Mouse (Mus musculus): ENCODE results near the gene Baiap2l1. TPM values are rescaled to one million over a fixed set of nuclear protein-coding genes. Genes with fewer than 3 reads are reported as not detected.
A peak's percentile ranks its signal among the peaks of the same experiment; 100 is the strongest.

Gene Baiap2l1
- total and polyA plus RNA-seq, 2 experiments from 2014 or later = 0.63 to 1.9 TPM

DNA sequence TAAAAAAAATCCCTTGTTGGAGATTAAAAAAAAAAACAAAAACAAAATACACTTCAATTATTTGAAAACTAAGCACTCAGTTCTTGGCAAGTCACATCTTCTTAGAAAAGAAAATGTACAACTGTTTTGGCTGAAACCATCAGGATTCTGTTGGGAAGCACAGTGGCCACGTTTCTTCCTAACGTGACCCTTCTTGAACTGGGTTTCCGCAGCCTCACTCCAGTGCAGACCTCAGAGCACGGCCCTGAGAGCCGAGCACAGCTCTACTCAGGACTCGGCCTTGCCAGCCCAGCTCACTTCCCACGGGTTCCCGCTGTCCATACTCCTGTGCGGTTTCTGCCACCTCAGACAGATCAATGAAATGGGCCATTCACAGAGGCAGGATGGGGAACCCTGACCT, 69.5 kb downstream of the Baiap2l1 start:
- ATAC-seq = no peak
- no peak for DNase-seq (ENCODE audit: low spot score)

DNA sequence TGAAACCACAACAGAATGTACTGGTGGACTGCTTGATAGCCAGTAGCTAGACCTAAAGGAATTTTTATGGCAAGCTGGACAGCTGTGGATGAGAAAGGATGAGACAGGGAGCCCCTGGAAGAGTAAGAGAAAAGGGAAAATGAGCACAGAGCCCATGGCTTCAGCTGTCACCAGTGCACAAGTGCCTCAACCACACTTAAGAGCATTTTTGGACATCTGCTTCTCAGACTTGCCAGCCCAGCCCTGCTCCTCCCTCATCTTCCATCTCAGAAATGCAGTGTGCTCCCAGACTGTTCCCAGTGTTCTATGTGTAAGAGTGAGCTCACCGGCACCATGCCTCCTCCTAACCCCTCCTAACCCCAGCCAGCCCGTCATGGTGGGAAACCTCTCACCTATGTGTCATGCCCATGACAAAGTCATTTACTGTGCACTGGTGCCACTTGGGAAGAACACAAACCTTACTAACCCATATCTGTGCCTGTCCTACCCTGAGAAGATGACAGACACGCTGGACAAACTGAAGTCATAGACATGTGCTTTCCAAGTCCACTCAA, 70.6 kb downstream of the Baiap2l1 start:
- Histone ChIP-seq H3K27ac (no peak overlapping the region), H3K9me3 (ENCODE audit: low read length) (no peaks in the 10 kb centered on the region), H3K36me3 (ENCODE audit: insufficient read depth, low read length) (no peaks in the 10 kb centered on the region), H3K4me1 (ENCODE audit: insufficient read depth, low read length) (no peaks in the 10 kb centered on the region; the same call in 1 of the 2 replicates), H3K9ac (replicated peaks; ENCODE audit: low read length) (no peak overlapping the region), H3K27me3 (ENCODE audit: insufficient read depth, low read length) (no peaks in the 10 kb centered on the region), H3K4me3 (ENCODE audit: low read length) (no peak overlapping the region), H3K4me2 (ENCODE audit: low read depth, low read length) (no peak overlapping the region)
- 86% methylated on average over 3 of the region's 3 CpGs for WGBS
- DNase-seq (ENCODE audit: low spot score) = no peak
- TF ChIP-seq CTCF (IDR thresholded peaks at IDR 0.05; ENCODE audit: low read depth) = no peak
- ATAC-seq = no peak

More for the DNA sequence above, 69.5 kb downstream of the Baiap2l1 start:
- TF ChIP-seq CTCF (IDR thresholded peaks at IDR 0.05; ENCODE audit: low read depth) = no peak
- H3K9me3 ChIP-seq (ENCODE audit: low read length) = no peaks in the 10 kb centered on the region
- no peaks in the 10 kb centered on the region for H3K36me3 ChIP-seq (ENCODE audit: insufficient read depth, low read length)
- H3K27ac ChIP-seq = no peak overlapping the region
- H3K4me2 ChIP-seq (ENCODE audit: low read depth, low read length) = no peak overlapping the region
- no peaks in the 10 kb centered on the region for H3K27me3 ChIP-seq (ENCODE audit: insufficient read depth, low read length)
- no peak overlapping the region for H3K9ac ChIP-seq (replicated peaks; ENCODE audit: low read length)
- no peaks in the 10 kb centered on the region; the same call in 1 of the 2 replicates for H3K4me1 ChIP-seq (ENCODE audit: insufficient read depth, low read length)
- no peak overlapping the region for H3K4me3 ChIP-seq (ENCODE audit: low read length)
- 88% methylated on average over 9 of the region's 9 CpGs for WGBS

DNA sequence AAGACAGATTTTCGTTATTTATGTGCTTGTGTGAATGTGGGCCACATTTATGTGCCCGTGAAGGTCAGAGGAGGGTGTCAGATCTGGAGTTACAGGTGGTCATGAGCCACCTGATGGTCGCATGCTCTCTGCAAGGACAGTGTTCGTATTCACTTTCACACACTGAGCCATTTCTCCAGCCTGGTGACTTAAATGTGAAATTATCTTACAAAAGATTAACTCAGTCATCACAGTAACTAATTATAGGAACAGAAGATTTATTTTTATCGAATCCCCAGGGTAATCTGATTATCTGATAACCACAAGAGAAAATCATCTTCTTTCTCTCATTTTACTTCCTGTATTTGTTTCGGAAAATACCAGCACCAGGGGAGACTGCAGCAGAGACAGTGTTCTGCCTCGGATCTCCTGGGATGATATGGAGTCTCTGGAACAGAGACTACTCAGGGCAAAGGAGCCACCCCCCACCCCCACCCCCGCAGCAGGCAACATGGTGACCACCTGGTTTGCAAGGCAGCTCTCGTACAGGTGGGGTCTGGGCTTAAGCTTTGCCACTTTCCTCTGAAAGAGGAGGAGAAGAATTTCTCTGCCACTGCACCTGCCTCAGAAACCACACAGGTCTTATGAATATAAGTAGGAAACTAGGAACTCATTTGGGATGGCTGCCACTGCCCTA, 71.2 kb downstream of the Baiap2l1 start:
- no peaks in the 10 kb centered on the region for H3K27me3 ChIP-seq (ENCODE audit: insufficient read depth, low read length)
- 71% methylated on average over 9 of the region's 9 CpGs for WGBS

DNA sequence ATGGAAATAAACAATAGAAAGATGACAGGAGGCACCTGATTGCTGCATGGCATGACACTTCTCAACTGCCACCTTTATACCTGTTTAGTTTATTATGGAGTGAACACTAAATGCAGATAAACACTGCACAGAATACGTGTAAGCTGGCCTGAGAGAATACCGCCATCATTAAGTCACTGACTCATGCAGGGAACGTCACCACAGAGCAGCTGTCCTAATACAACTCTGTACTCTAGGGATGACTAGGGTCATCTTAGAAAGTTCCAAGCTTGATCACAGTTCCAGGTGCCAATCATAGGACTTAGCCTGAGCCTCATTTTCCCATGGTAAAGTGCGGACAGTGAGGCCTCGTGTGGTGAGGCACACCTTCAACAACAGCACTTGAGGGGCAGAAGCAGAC, 73.3 kb downstream of the Baiap2l1 start:
- 84% methylated on average over 5 of the region's 5 CpGs for WGBS

More for the DNA sequence above, 71.2 kb downstream of the Baiap2l1 start:
- Histone ChIP-seq H3K36me3 (ENCODE audit: insufficient read depth, low read length) (no peaks in the 10 kb centered on the region), H3K4me2 (ENCODE audit: low read depth, low read length) (no peak overlapping the region), H3K27ac (no peak overlapping the region), H3K9me3 (ENCODE audit: low read length) (no peaks in the 10 kb centered on the region), H3K4me1 (ENCODE audit: insufficient read depth, low read length) (no peaks in the 10 kb centered on the region; the same call in 1 of the 2 replicates), H3K9ac (replicated peaks; ENCODE audit: low read length) (no peak overlapping the region), H3K4me3 (ENCODE audit: low read length) (no peak overlapping the region)
- ATAC-seq (no peak), DNase-seq (ENCODE audit: low spot score) (no peak)
- no peak for TF ChIP-seq CTCF (IDR thresholded peaks at IDR 0.05; ENCODE audit: low read depth)

DNA sequence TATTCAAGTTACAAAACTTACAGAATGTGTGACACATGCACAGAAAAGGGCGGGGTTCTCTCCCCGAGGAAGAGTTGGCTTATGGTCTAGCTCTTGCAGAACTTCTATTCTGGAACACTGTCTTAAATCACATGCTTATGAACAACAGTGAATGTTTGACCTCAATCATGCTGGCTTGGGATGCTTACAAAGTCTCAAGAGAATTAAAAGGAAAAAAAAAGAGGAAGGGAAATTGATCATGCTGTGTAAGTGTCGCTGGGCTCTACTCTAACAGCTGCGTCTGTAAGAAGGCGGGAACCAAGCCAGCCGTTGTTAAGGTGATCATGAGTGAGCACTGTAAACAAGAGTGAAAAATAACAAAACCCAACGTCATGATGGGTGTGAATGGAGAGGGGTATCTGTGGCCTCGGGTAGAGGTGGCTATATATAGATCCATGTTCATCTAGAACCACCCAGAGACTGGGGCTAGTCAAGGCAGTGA, 74.3 kb downstream of the Baiap2l1 start:
- Histone ChIP-seq H3K27ac (no peak overlapping the region), H3K4me3 (ENCODE audit: low read length) (no peak overlapping the region), H3K4me1 (ENCODE audit: insufficient read depth, low read length) (no peaks in the 10 kb centered on the region; the same call in 1 of the 2 replicates), H3K27me3 (ENCODE audit: insufficient read depth, low read length) (no peaks in the 10 kb centered on the region), H3K36me3 (ENCODE audit: insufficient read depth, low read length) (no peaks in the 10 kb centered on the region), H3K4me2 (ENCODE audit: low read depth, low read length) (no peak overlapping the region), H3K9ac (replicated peaks; ENCODE audit: low read length) (no peak overlapping the region), H3K9me3 (ENCODE audit: low read length) (no peaks in the 10 kb centered on the region)
- DNase-seq (ENCODE audit: low spot score) (no peak), ATAC-seq (no peak)
- TF ChIP-seq CTCF (IDR thresholded peaks at IDR 0.05; ENCODE audit: low read depth) = no peak
- 64% methylated on average over 8 of the region's 8 CpGs for WGBS

More for the DNA sequence above, 73.3 kb downstream of the Baiap2l1 start:
- Histone ChIP-seq H3K9me3 (ENCODE audit: low read length) (no peaks in the 10 kb centered on the region), H3K4me1 (ENCODE audit: insufficient read depth, low read length) (no peaks in the 10 kb centered on the region; the same call in 1 of the 2 replicates), H3K4me3 (ENCODE audit: low read length) (no peak overlapping the region), H3K27me3 (ENCODE audit: insufficient read depth, low read length) (no peaks in the 10 kb centered on the region), H3K4me2 (ENCODE audit: low read depth, low read length) (no peak overlapping the region), H3K9ac (replicated peaks; ENCODE audit: low read length) (no peak overlapping the region), H3K36me3 (ENCODE audit: insufficient read depth, low read length) (no peaks in the 10 kb centered on the region), H3K27ac (no peak overlapping the region)
- no peak for DNase-seq (ENCODE audit: low spot score)
- TF ChIP-seq CTCF (IDR thresholded peaks at IDR 0.05; ENCODE audit: low read depth) = no peak
- no peak for ATAC-seq

DNA sequence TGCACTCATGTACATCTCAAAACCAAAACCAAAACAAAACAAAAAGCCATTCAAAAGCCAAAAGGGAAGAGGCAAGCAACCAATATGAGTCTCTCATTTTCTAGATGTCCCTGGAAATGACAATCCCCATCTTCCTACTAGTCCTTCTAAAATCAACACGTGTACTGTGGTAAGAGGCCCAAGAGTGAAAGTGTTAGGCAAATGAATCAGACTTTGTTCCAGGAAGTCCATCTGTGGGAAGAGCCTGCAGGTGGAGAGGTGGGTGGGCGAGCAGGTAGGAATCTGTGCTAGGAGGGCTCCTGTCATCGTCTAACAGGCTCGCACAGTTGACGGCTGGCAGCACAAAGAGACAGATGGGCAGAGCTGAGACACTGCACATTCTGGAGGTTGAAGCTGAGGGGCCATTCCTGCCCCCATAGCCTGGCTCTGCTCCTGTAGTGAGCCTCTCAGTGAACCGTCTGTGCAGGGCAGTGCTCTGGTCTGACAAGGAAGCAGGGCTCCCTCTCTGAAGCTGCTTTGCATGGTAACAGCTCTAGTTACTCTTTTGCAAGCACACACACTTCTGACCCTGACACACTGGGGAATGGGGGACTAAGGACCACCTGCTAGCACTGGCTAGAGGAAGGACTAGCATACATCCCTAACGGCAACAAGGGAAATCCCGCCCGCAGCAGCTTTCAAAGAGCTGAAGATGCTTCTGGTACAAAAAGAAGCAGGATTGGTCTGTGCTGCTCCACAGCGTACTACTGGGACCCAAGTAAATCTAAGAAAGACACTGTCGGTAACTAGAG, 75.2 kb downstream of the Baiap2l1 start:
- no peak for TF ChIP-seq CTCF (IDR thresholded peaks at IDR 0.05; ENCODE audit: low read depth)
- H3K36me3 ChIP-seq (ENCODE audit: insufficient read depth, low read length) = no peaks in the 10 kb centered on the region
- WGBS = 63% methylated on average over 11 of the region's 11 CpGs
- no peaks in the 10 kb centered on the region for H3K27me3 ChIP-seq (ENCODE audit: insufficient read depth, low read length)
- H3K27ac ChIP-seq = peak overlapping the region; percentile 27; the same call in 1 of the 2 replicates
- ATAC-seq (peak; percentile 38; the same call in 1 of the 2 replicates), DNase-seq (ENCODE audit: low spot score) (no peak)
- no peak overlapping the region for H3K4me2 ChIP-seq (ENCODE audit: low read depth, low read length)
- H3K9ac ChIP-seq (replicated peaks; ENCODE audit: low read length) = no peak overlapping the region
- H3K4me1 ChIP-seq (ENCODE audit: insufficient read depth, low read length) = no peaks in the 10 kb centered on the region; the same call in 1 of the 2 replicates
- no peak overlapping the region for H3K4me3 ChIP-seq (ENCODE audit: low read length)
- no peaks in the 10 kb centered on the region for H3K9me3 ChIP-seq (ENCODE audit: low read length)
